Mouse (Mus musculus) neural tube, embryonic 14.5 days (tissue): Measurements from ENCODE around the gene Cnot3. TPM values are rescaled to one million over a fixed set of nuclear protein-coding genes. Genes with fewer than 3 reads are reported as not detected.
A peak's percentile ranks its signal among the peaks of the same experiment; 100 is the strongest.
"Not testable (repeated sequence)": the region's sequence is repeated elsewhere in the genome, so short reads cannot be mapped to it uniquely, and the experiment has no call there.

Source experiments
- ATAC-seq: fragments of 200-750 bp; cut with Nextera tagmentation; 2 replicates; pipeline ENCODE4 v1.8.0; 2017; ENCODE audit warnings: low read depth, mild to moderate bottlenecking, moderate TSS enrichment, moderate library complexity
- H3K27ac ChIP-seq: fragments of 300-500 bp; sonication (generic); 2 replicates; pipeline ENCODE4 v1.5.1; 2014; ENCODE audit warnings: low read depth, mild to moderate bottlenecking, control low read depth, low read length, moderate library complexity, mixed read lengths
- H3K27me3 ChIP-seq: fragments of 300-500 bp; sonication (generic); 2 replicates; pipeline ENCODE4 v1.6.1; 2014; ENCODE audit warnings: low read length; ENCODE audit not compliant: control insufficient read depth, insufficient read depth
- H3K36me3 ChIP-seq: fragments of 300-500 bp; sonication (generic); 2 replicates; pipeline ENCODE4 v1.6.1; 2014; ENCODE audit warnings: low read length, mixed read lengths; ENCODE audit not compliant: control insufficient read depth, insufficient read depth
- H3K4me1 ChIP-seq: fragments of 300-500 bp; sonication (generic); 2 replicates; pipeline ENCODE4 v1.6.1; 2014; ENCODE audit warnings: low read length; ENCODE audit not compliant: control insufficient read depth, insufficient read depth
- H3K4me2 ChIP-seq: fragments of 300-500 bp; sonication (generic); 2 replicates; pipeline ENCODE4 v1.6.1; 2014; ENCODE audit warnings: mild to moderate bottlenecking, low read depth, low read length, control low read depth
- H3K4me3 ChIP-seq: fragments of 300-500 bp; sonication (generic); 2 replicates; pipeline ENCODE4 v1.5.1; 2014; ENCODE audit warnings: low read depth, low read length, control low read depth, mixed read lengths
- H3K9ac ChIP-seq: fragments of 300-500 bp; sonication (generic); replicated peaks from 2 replicates; pipeline ENCODE4 v1.6.1; 2014; ENCODE audit warnings: low read depth, mild to moderate bottlenecking, control low read depth, low read length, mixed read lengths
- H3K9me3 ChIP-seq: fragments of 300-500 bp; sonication (generic); 2 replicates; pipeline ENCODE4 v1.6.1; 2016; ENCODE audit warnings: low read length; ENCODE audit not compliant: control insufficient read depth
- WGBS: fragments of 180-500 bp; shearing (Covaris S2); extraction: QIAGEN DNeasy Blood & Tissue Kit; methylation state at CpG from one replicate; pipeline ENCODE4 v1.1.7; 2014; 5-methylcytosine and 5-hydroxymethylcytosine counted together
- polyA plus RNA-seq: library from polyadenylated mRNA; unstranded; fragments of >200 nt; fragmentation: Nextera tagmentation; extraction: Ambion mirVana; gene quantifications from 2 replicates; pipeline ENCODE4 v1.2.1, GENCODE M21; 2014

Gene Cnot3
- polyA plus RNA-seq, 1 experiment from 2014 or later: 40.5 TPM

DNA sequence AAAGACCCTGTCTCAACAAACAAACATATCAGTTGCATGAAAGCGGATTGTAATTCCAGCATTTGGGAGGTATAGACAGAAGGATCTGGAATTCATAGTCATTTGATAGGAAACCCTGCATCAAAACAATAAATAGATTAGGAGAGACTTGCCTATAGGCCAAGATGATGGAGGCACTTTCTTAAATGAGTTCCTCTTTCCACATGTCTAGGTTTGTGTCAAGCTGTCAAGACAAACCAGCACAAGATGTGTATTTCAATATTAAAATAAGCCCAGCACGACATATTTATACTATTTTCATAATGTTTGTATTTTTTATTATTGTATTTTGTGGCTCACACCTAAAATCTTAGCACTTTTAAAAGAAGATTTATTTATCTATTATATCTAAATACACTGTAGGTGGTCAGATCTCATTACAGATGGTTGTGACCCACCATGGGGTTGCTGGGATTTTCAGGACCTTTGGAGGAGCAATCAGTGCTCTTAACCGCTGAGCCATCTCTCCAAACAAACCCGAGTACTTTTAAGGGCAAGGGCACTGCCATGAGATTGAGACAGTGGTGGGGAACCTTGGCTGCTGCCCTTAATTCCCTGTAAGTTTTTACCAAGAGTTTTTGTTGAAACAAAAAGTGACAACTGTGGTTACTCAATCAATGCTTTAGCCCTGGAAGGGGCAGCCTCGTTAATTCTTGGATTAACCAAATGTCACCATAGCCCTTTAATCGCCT is 58.2 kb downstream of the Cnot3 start:
- Histone ChIP-seq H3K9ac (peak overlapping the region; percentile 75), H3K36me3 (peaks cover 27% of the 10 kb centered on the region), H3K9me3 (no peaks in the 10 kb centered on the region), H3K4me2 (peak overlapping the region; percentile 96), H3K4me1 (peaks cover 20% of the 10 kb centered on the region), H3K27ac (peak overlapping the region; percentile 93), H3K4me3 (peak overlapping the region; percentile 69), H3K27me3 (no peaks in the 10 kb centered on the region)
- peak; percentile 49 for ATAC-seq
- WGBS: 22% methylated on average over 6 of the region's 6 CpGs

DNA sequence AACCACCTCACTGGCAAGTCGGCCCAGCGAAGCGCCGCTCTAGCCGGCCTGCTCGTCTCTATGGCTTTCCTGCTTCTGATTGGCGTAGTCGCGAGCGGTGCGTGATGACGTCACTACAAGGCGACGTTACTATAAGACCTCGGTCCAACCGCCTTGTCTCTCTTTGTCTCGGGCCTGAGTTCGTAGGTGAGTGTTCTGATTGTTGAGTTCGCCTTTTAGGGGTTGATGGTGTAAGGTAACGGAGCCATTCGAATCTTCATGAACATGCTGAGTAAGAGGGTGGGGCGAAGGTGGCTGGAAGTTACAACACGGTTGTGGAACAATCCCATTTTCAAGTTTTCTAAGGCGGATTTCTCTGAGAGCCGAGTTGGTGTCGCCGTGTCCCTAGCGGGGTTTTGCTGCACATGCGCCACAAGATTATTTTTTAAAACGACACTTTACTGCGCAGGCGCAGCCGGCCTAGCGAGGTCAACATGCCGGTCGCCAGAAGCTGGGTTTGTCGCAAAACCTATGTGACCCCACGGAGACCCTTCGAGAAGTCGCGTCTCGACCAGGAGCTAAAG is 58.9 kb downstream of the Cnot3 start, which contains the start of gene Rps9:
Gene Rps9, plus strand, starts transcription at position 115 of the 563 bp plus-strand sequence.
- 1% methylated on average over 42 of the region's 42 CpGs for WGBS
- ATAC-seq: peak; percentile 96
- Histone ChIP-seq H3K4me3 (peak within 1 kb of the TSS; percentile 69), H3K9me3 (no peaks in the 10 kb centered on the region), H3K27me3 (no peaks in the 10 kb centered on the region), H3K9ac (peak within 1 kb of the TSS; percentile 75), H3K27ac (peak within 1 kb of the TSS; percentile 93), H3K4me2 (peak within 1 kb of the TSS; percentile 96), H3K36me3 (peaks cover 29% of the 10 kb centered on the region), H3K4me1 (peaks cover 20% of the 10 kb centered on the region)

DNA sequence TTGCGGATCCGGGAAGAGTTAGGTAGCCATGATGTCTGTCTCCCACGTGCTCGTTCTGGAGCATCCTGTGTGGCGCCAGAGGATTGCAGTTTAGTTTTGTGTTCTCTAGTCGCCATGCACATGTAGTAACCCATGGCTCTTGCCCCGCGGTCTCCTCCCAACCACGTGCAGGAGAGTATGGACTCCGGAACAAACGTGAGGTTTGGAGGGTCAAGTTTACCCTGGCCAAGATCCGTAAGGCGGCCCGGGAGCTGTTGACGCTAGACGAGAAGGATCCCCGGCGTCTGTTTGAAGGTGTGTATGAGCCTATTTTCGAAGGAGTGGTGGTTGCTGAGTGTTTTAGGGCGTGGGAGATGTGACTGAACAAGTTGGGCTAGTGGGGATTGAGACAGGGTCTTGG is 59.4 kb downstream of the Cnot3 start:
- Histone ChIP-seq H3K27me3 (no peaks in the 10 kb centered on the region), H3K4me2 (peak overlapping the region; percentile 96), H3K9ac (peak overlapping the region; percentile 75), H3K4me3 (peak overlapping the region; percentile 69), H3K9me3 (no peaks in the 10 kb centered on the region), H3K4me1 (peaks cover 20% of the 10 kb centered on the region), H3K27ac (peak overlapping the region; percentile 93), H3K36me3 (peaks cover 29% of the 10 kb centered on the region)
- WGBS: 1% methylated on average over 20 of the region's 20 CpGs
- peak; percentile 65 for ATAC-seq

DNA sequence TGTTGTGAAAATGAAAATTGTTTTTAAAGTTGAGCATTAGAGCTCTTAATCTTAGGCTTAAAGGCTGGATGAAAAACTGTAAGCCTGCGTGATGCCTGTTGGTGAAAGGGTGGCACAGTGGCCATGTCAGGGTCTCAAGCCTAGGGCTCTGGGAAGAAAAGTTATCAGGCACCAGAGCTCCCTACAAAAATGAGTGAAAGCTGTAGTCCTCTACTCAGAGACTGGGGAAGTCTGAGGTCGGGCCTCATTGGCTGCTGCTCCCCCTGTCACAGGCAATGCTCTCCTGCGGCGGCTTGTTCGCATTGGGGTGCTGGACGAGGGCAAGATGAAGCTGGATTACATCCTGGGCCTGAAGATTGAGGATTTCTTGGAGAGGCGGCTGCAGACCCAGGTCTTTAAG is 60.4 kb downstream of the Cnot3 start:
- Histone ChIP-seq H3K4me3 (peak overlapping the region; percentile 69), H3K4me1 (peaks cover 20% of the 10 kb centered on the region), H3K4me2 (peak overlapping the region; percentile 96), H3K36me3 (peaks cover 24% of the 10 kb centered on the region), H3K9ac (peak overlapping the region; percentile 75)
- H3K27ac ChIP-seq, H3K27me3 ChIP-seq, ATAC-seq, H3K9me3 ChIP-seq: not testable (repeated sequence)
- 2% methylated on average over 6 of the region's 7 CpGs for WGBS

DNA sequence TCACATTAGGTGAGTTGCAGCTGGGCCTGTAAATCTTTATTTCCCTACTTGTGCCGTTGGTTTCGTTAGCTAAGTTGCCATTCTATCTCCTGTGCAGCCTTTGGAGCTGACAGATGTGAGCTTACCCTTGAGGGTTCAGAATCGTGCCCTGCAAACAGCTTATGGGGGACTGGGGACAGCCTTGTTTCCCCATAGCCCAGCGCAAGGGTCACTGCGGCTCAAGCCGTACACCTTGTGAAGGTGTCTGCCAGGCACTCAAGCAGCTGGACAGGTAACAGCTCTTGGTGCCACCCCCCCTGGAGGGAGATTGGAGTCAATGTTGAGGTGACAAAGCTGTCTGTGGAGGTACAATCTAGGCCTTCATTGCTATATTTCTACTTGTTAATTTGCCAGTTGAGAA is 60.8 kb downstream of the Cnot3 start:
- WGBS: 33% methylated on average over 6 of the region's 6 CpGs
- Histone ChIP-seq H3K9ac (peak overlapping the region; percentile 75), H3K4me2 (peak overlapping the region; percentile 96), H3K4me1 (peaks cover 20% of the 10 kb centered on the region), H3K27ac (no peak overlapping the region), H3K9me3 (no peaks in the 10 kb centered on the region), H3K27me3 (no peaks in the 10 kb centered on the region), H3K36me3 (peaks cover 24% of the 10 kb centered on the region), H3K4me3 (peak overlapping the region; percentile 69)
- no peak for ATAC-seq

DNA sequence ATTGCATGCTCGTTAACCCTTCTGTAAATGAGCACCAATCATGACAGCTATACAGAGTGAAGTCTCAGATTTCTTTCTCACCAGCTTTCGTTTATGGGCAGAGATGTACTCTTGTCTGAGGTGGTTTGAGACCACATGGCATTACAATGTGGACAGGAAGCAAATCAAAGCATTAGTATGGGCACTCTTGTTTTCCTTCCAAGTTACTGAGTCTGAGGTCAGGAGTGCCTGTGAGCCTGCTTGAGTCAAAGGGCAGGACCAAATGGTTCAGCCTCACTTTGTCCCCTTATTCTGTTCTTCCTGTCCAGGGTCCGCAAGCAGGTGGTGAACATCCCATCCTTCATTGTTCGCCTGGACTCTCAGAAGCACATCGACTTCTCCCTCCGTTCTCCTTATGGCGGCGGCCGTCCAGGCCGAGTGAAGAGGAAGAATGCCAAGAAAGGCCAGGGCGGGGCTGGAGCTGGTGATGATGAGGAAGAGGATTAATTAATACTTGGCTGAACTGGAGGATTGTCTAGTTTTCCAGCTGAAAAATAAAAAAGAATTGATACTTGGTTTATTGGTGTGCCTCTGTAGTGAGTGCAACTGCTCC is 61.4 kb downstream of the Cnot3 start:
- ATAC-seq: no peak
- H3K9ac ChIP-seq: no peak overlapping the region
- peaks cover 20% of the 10 kb centered on the region for H3K36me3 ChIP-seq
- no peaks in the 10 kb centered on the region for H3K9me3 ChIP-seq
- H3K4me1 ChIP-seq: peaks cover 20% of the 10 kb centered on the region
- no peak overlapping the region for H3K27ac ChIP-seq
- H3K27me3 ChIP-seq: no peaks in the 10 kb centered on the region
- H3K4me2 ChIP-seq: peak overlapping the region; percentile 96
- 54% methylated on average over 11 of the region's 11 CpGs for WGBS
- H3K4me3 ChIP-seq: peak overlapping the region; percentile 69; the same call in 1 of the 2 replicates

DNA sequence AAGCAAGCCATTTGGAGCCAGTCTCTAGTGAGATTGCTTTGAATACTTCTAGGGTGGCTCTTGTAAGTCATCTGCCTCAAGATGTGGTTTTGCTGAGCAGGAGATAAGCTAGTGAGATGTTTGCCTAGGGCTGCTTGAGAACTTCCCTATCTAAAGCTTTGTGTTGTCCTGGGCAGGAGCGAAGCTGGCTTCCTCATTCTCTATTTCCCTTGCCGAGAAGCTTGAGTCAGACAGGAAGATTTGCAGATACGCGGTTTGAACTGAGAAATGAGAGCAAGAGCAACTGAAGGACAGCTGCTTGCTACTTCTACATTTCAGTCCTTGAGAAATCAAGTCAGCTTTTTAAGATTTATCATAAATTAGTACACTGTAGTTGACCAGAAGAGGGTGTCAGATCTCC is 62.0 kb downstream of the Cnot3 start:
- no peak overlapping the region for H3K9ac ChIP-seq
- no peak for ATAC-seq
- H3K4me1 ChIP-seq: peaks cover 20% of the 10 kb centered on the region
- no peaks in the 10 kb centered on the region for H3K27me3 ChIP-seq
- no peak overlapping the region for H3K4me2 ChIP-seq
- no peak overlapping the region for H3K27ac ChIP-seq
- no peaks in the 10 kb centered on the region for H3K9me3 ChIP-seq
- 63% methylated on average over 4 of the region's 4 CpGs for WGBS
- no peak overlapping the region for H3K4me3 ChIP-seq
- H3K36me3 ChIP-seq: peaks cover 20% of the 10 kb centered on the region

DNA sequence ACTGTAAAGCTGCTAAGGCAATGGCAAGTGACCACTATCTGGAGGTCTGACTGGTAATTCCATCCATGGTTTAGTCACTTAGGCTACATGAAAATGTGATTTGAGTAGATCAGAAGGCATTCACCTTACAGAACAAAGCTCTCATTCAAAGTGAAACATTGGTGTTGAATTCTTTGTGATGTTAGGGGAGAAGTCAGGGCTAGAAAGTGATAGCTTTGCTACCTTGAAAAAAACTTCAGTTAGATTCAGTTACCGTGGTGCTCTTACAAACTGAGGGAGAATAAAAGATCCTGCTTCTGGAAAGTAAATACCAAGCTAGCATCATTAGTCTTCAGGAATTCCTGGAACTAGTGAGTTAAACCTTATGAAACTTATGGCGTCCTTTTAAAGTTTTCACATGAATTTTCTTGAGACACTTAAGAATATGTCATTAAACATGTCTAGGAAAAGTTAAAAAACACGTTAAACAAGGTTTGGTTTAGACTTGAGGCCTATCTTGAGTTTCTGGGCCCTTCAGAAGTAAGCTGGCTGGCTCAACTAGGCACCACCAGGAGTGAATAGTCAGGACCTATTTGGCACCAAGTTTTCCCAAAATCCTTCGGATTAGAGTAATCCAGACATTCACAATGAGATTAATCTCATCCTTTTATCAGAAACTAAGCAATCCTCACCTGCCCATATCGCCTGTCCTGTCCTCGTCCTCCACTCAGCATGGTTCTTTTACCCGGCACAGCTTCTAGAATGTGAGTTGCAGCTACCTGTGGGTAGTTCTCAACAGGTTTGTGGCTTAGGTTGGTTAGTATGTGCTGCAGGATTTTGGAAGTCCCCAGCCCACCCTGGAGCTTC is 62.7 kb downstream of the Cnot3 start:
- peaks cover 20% of the 10 kb centered on the region for H3K36me3 ChIP-seq
- H3K4me3 ChIP-seq: no peak overlapping the region
- no peaks in the 10 kb centered on the region for H3K9me3 ChIP-seq
- no peak overlapping the region for H3K4me2 ChIP-seq
- WGBS: 23% methylated on average over 7 of the region's 7 CpGs
- no peaks in the 10 kb centered on the region for H3K27me3 ChIP-seq
- H3K4me1 ChIP-seq: peaks cover 20% of the 10 kb centered on the region
- no peak overlapping the region for H3K9ac ChIP-seq
- H3K27ac ChIP-seq: no peak overlapping the region
- no peak for ATAC-seq
